Comparison of ENCODE assay signal across 10 mouse cellular contexts in the genomic region with DNA sequence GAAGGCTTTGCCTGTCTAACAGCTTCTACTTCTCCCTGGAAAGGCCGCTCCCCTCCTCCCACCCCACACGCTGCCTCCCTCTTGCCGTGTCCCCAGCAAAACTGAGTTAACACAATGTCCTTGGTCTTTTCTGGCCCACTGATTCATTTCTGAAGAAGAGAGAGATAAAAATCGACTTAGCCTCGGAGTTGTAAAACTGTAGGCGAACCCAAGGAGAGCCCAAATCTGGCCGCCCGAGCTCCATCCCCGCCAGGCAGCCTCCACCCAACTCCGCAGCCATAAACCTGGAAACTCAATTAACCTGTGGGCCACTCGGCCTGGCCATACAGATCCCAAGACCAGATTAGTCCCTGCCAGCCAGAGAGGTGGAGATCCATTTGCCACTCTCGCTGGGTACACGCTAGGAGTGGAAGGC. TPM values are rescaled to one million over a fixed set of nuclear protein-coding genes. Genes with fewer than 3 reads are reported as not detected.
DNase-seq lines count a peak whose midpoint lies in the region; ATAC-seq lines count a peak whose summit lies in the region.
"Had no signal": no experiment of that assay in that cellular context is flagged by ENCODE, and none has a peak within 500 bp of the region (broad histone marks: within the 10 kb centered on the region; RNA-seq: fewer than 3 reads in every experiment).

No protein-coding gene starts in this region.

- no peak for DNase-seq in heart, postnatal 4 days
- DNase-seq in testis, postnatal 14 days (ENCODE audit: low spot score), result peak; percentile 21
- no peak for DNase-seq in testis, postnatal 10 days (ENCODE audit: low spot score)
- no peak for DNase-seq in Muller cell, postnatal 12 days (ENCODE audit: inconsistent ontology term)
- DNase-seq in cerebellum, adult 9-11 months, result no peak
- no peak for DNase-seq in spleen, postnatal 14 days (ENCODE audit: low spot score in 2 of 2)

- H3K4me3 ChIP-seq in heart, embryonic 14.5 days (ENCODE audit: control insufficient read depth in 1 of 2, insufficient read depth in 1 of 2, low read depth in 1 of 2, low read length in 2 of 2), result no peak overlapping the region
- no peak overlapping the region for H3K4me3 ChIP-seq in kidney, embryonic 15.5 days (replicated peaks)
- H3K4me3 ChIP-seq: forebrain, embryonic 12.5 days; midbrain, embryonic 13.5 days had no signal

- WGBS in heart, embryonic 14.5 days, result 72% methylated on average over 13 of the region's 13 CpGs
- WGBS in kidney, embryonic 15.5 days, result 43% methylated on average over 13 of the region's 13 CpGs

- peaks cover 27 to 29% of the 10 kb centered on the region in 2 experiments for H3K4me1 ChIP-seq in heart, embryonic 14.5 days (ENCODE audit: control insufficient read depth in 2 of 2, insufficient read depth in 2 of 2, low read length in 2 of 2)
- H3K4me1 ChIP-seq in kidney, embryonic 15.5 days, result peaks cover 59% of the 10 kb centered on the region

- no peak for ATAC-seq in heart, embryonic 14.5 days (ENCODE audit: insufficient number of reproducible peaks, insufficient read depth, low FRiP score, low read depth)
- ATAC-seq in kidney, embryonic 15.5 days (replicated peaks; ENCODE audit: low FRiP score), result peak; percentile 20; the same call in 1 of the 2 replicates
- ATAC-seq: midbrain, embryonic 13.5 days had no signal

- H3K27me3 ChIP-seq in heart, embryonic 14.5 days (ENCODE audit: control insufficient read depth, insufficient read depth, low read length), result no peaks in the 10 kb centered on the region
- H3K27me3 ChIP-seq in kidney, embryonic 15.5 days, result no peaks in the 10 kb centered on the region
- H3K27me3 ChIP-seq: forebrain, embryonic 12.5 days; midbrain, embryonic 13.5 days had no signal

- peak overlapping the region; percentile 40; the same call in 1 of the 2 replicates for H3K4me2 ChIP-seq in heart, embryonic 14.5 days (ENCODE audit: low read length)
- peak overlapping the region; percentile 43 for H3K4me2 ChIP-seq in kidney, embryonic 15.5 days
- H3K4me2 ChIP-seq: forebrain, embryonic 12.5 days; midbrain, embryonic 13.5 days had no signal

- peaks cover 24% of the 10 kb centered on the region for H3K36me3 ChIP-seq in heart, embryonic 14.5 days (ENCODE audit: control insufficient read depth, insufficient read depth, low read length)
- H3K36me3 ChIP-seq in kidney, embryonic 15.5 days, result peaks cover 4% of the 10 kb centered on the region

- H3K9ac ChIP-seq in heart, embryonic 14.5 days (ENCODE audit: low read length), result 0 out of 2 replicates have a peak overlapping the region, but pooled peaks have one; percentile 13
- no peak overlapping the region for H3K9ac ChIP-seq in kidney, embryonic 15.5 days
- H3K9ac ChIP-seq: forebrain, embryonic 12.5 days; midbrain, embryonic 13.5 days had no signal

- H3K27ac ChIP-seq in heart, embryonic 14.5 days (replicated peaks in 1 of 2; ENCODE audit: control insufficient read depth in 1 of 2, insufficient read depth in 1 of 2, low read depth in 2 of 2, low read length in 2 of 2), result peak overlapping the region; percentile 82 to 89
- peak overlapping the region; percentile 93 for H3K27ac ChIP-seq in kidney, embryonic 15.5 days
- H3K27ac ChIP-seq: forebrain, embryonic 12.5 days; midbrain, embryonic 13.5 days had no signal

- no peaks in the 10 kb centered on the region for H3K9me3 ChIP-seq in heart, embryonic 14.5 days (ENCODE audit: control insufficient read depth, low read length)
- no peaks in the 10 kb centered on the region for H3K9me3 ChIP-seq in kidney, embryonic 15.5 days (replicated peaks)
- H3K9me3 ChIP-seq: forebrain, embryonic 12.5 days; midbrain, embryonic 13.5 days had no signal

RNA-seq across cellular contexts. Expression of a gene that starts 47.3 kb away (rescaled TPM):
- 6.9 and 7.0 TPM in 2 replicates for polyA plus RNA-seq in heart, embryonic 14.5 days (2014; fragmentation: Nextera tagmentation; extraction: Ambion mirVana)
- 1 to 10 TPM; 5.6 to 5.8 TPM for total RNA-seq in heart, postnatal 4 days (2021)
- 6.5 and 7.2 TPM in 2 replicates for polyA plus RNA-seq in kidney, embryonic 15.5 days (2015; fragmentation: Nextera tagmentation; extraction: Ambion mirVana)
